In genomic region chr12:105862607-105863006, GRCm38 (mm10) we compare ENCODE assay signal across 12 mouse cellular contexts.
A peak's percentile ranks its signal among the peaks of the same experiment; 100 is the strongest.
DNase-seq lines count a peak whose midpoint lies in the region; ATAC-seq and TF ChIP-seq lines count a peak whose summit lies in the region.
"Had no signal": no experiment of that assay in that cellular context is flagged by ENCODE, and none has a peak within 500 bp of the region (broad histone marks: within the 10 kb centered on the region; RNA-seq: fewer than 3 reads in every experiment).

No protein-coding gene starts in this region.

- TF ChIP-seq CTCF in lung, embryonic 14.5 days (IDR thresholded peaks at IDR 0.05; ENCODE audit: low read depth), result no peak
- TF ChIP-seq CTCF in hindbrain, postnatal 0 days (IDR thresholded peaks at IDR 0.05; ENCODE audit: low read depth), result no peak

- no peak overlapping the region for H3K4me2 ChIP-seq in lung, embryonic 14.5 days
- H3K4me2 ChIP-seq in hindbrain, postnatal 0 days (ENCODE audit: low read depth, low read length), result no peak overlapping the region
- H3K4me2 ChIP-seq: heart, embryonic 15.5 days; liver, embryonic 11.5 days; midbrain, embryonic 12.5 days had no signal

- H3K27ac ChIP-seq in lung, embryonic 14.5 days (ENCODE audit: low read depth), result no peak overlapping the region
- H3K27ac ChIP-seq in hindbrain, postnatal 0 days, result no peak overlapping the region
- H3K27ac ChIP-seq: heart, embryonic 15.5 days; midbrain, embryonic 12.5 days had no signal

- 68% methylated on average over 22 of the region's 22 CpGs for WGBS in lung, embryonic 14.5 days
- 48% methylated on average over 22 of the region's 22 CpGs for WGBS in hindbrain, postnatal 0 days

- H3K27me3 ChIP-seq in lung, embryonic 14.5 days (ENCODE audit: insufficient read depth, low read length), result no peaks in the 10 kb centered on the region
- no peaks in the 10 kb centered on the region for H3K27me3 ChIP-seq in hindbrain, postnatal 0 days (ENCODE audit: insufficient read depth, low read length)
- H3K27me3 ChIP-seq: heart, embryonic 15.5 days; Patski had no signal

- H3K4me1 ChIP-seq in lung, embryonic 14.5 days (ENCODE audit: insufficient read depth), result no peaks in the 10 kb centered on the region
- H3K4me1 ChIP-seq in hindbrain, postnatal 0 days (ENCODE audit: insufficient read depth, low read length), result peaks cover 10% of the 10 kb centered on the region; the same call in 1 of the 2 replicates
- H3K4me1 ChIP-seq: heart, embryonic 15.5 days had no signal

- DNase-seq in embryo, embryonic 10.5 days (ENCODE audit: low spot score), result peak; percentile 16
- DNase-seq in embryo, embryonic 10 days (ENCODE audit: low spot score), result no peak
- DNase-seq in lung, embryonic 14.5 days, result peak; percentile 31
- DNase-seq in lung, adult 18-20 months, result no peak
- peak; percentile 85 to 92 for DNase-seq in cerebellum, postnatal 10 days
- DNase-seq in hindbrain, postnatal 0 days (ENCODE audit: low spot score), result peak; percentile 76
- DNase-seq in thymus, postnatal 14 days, result no peak
- no peak for DNase-seq in spleen, adult 18-20 months

- no peak overlapping the region for H3K9ac ChIP-seq in lung, embryonic 14.5 days
- H3K9ac ChIP-seq in hindbrain, postnatal 0 days (replicated peaks; ENCODE audit: low read length), result no peak overlapping the region
- H3K9ac ChIP-seq: heart, embryonic 15.5 days; midbrain, embryonic 12.5 days had no signal

- no peak; the same call in 1 of the 2 replicates for ATAC-seq in lung, embryonic 14.5 days (ENCODE audit: insufficient read depth)
- ATAC-seq in hindbrain, postnatal 0 days, result peak; percentile 67

- no peak overlapping the region for H3K4me3 ChIP-seq in lung, embryonic 14.5 days (ENCODE audit: low read depth, low read length)
- no peak overlapping the region for H3K4me3 ChIP-seq in hindbrain, postnatal 0 days (ENCODE audit: low read length)
- H3K4me3 ChIP-seq: heart, embryonic 15.5 days; midbrain, embryonic 12.5 days had no signal

- H3K9me3 ChIP-seq in lung, embryonic 14.5 days (ENCODE audit: low read depth, low read length), result no peaks in the 10 kb centered on the region
- no peaks in the 10 kb centered on the region for H3K9me3 ChIP-seq in hindbrain, postnatal 0 days (ENCODE audit: low read length)
- H3K9me3 ChIP-seq: heart, embryonic 15.5 days; midbrain, embryonic 12.5 days had no signal

- no peaks in the 10 kb centered on the region for H3K36me3 ChIP-seq in lung, embryonic 14.5 days (ENCODE audit: insufficient read depth)
- H3K36me3 ChIP-seq in hindbrain, postnatal 0 days (ENCODE audit: insufficient read depth, low read length), result no peaks in the 10 kb centered on the region
- H3K36me3 ChIP-seq: heart, embryonic 15.5 days; midbrain, embryonic 12.5 days had no signal

Comparison
In these comparisons a context has a peak if more than half of its experiments do, and no peak if none do; other contexts are left out.
1. DNase-seq: peak in embryo, embryonic 10.5 days (single experiment), lung, embryonic 14.5 days (single experiment), cerebellum, postnatal 10 days (2 of 2) and hindbrain, postnatal 0 days (single experiment); none in embryo, embryonic 10 days (single experiment), lung, adult 18-20 months (0 of 2), thymus, postnatal 14 days (single experiment) and spleen, adult 18-20 months (0 of 2).